In genomic region chr11:98785214-98785613, GRCm38 (mm10) we compare ENCODE assay signal across 8 mouse cellular contexts. TPM values are rescaled to one million over a fixed set of nuclear protein-coding genes. Genes with fewer than 3 reads are reported as not detected.
A peak's percentile ranks its signal among the peaks of the same experiment; 100 is the strongest.
DNase-seq lines count a peak whose midpoint lies in the region; ATAC-seq lines count a peak whose summit lies in the region.

No protein-coding gene starts in this region.

- no peaks in the 10 kb centered on the region for H3K9me3 ChIP-seq in megakaryocyte, embryonic 14.5 days
- no peaks in the 10 kb centered on the region for H3K9me3 ChIP-seq in forebrain, embryonic 16.5 days (ENCODE audit: control insufficient read depth, low read length)
- H3K9me3 ChIP-seq in hindbrain, embryonic 16.5 days (ENCODE audit: control insufficient read depth, low read length): no peaks in the 10 kb centered on the region

- WGBS in forebrain, embryonic 16.5 days: 65% methylated on average over 10 of the region's 10 CpGs
- WGBS in hindbrain, embryonic 16.5 days: 65% methylated on average over 10 of the region's 10 CpGs

- no peak for ATAC-seq in megakaryocyte, adult 5-6 weeks (ENCODE audit: poor library complexity, severe bottlenecking)
- no peak for ATAC-seq in forebrain, embryonic 16.5 days
- no peak for ATAC-seq in hindbrain, embryonic 16.5 days

- peak overlapping the region; percentile 53 for H3K4me3 ChIP-seq in megakaryocyte, embryonic 14.5 days (replicated peaks)
- H3K4me3 ChIP-seq in forebrain, embryonic 16.5 days (replicated peaks; ENCODE audit: low read length): no peak overlapping the region
- no peak overlapping the region for H3K4me3 ChIP-seq in hindbrain, embryonic 16.5 days (ENCODE audit: low read length)

- no peaks in the 10 kb centered on the region for H3K27me3 ChIP-seq in megakaryocyte, embryonic 14.5 days (replicated peaks)
- H3K27me3 ChIP-seq in forebrain, embryonic 16.5 days (replicated peaks; ENCODE audit: control insufficient read depth, insufficient read depth, low read length): no peaks in the 10 kb centered on the region
- no peaks in the 10 kb centered on the region for H3K27me3 ChIP-seq in hindbrain, embryonic 16.5 days (replicated peaks; ENCODE audit: control insufficient read depth, insufficient read depth, low read length)

- DNase-seq in lung, postnatal 36 days: peak; percentile 37
- no peak for DNase-seq in layer of hippocampus, adult 9-10 months (ENCODE audit: low spot score)
- no peak for DNase-seq in urinary bladder, postnatal 25 days (ENCODE audit: low spot score)
- DNase-seq in ovary, postnatal 14 days (ENCODE audit: low spot score): no peak

- no peak overlapping the region for H3K9ac ChIP-seq in forebrain, embryonic 16.5 days (replicated peaks; ENCODE audit: low read depth, low read length)
- peak overlapping the region; percentile 4; the same call in 1 of the 2 replicates for H3K9ac ChIP-seq in hindbrain, embryonic 16.5 days (ENCODE audit: low read depth, low read length)

- no peak overlapping the region for H3K4me2 ChIP-seq in forebrain, embryonic 16.5 days (ENCODE audit: low read length)
- no peak overlapping the region for H3K4me2 ChIP-seq in hindbrain, embryonic 16.5 days (ENCODE audit: low read length)

- H3K27ac ChIP-seq in forebrain, embryonic 16.5 days (ENCODE audit: low read length): peak overlapping the region; percentile 1; the same call in 1 of the 2 replicates
- H3K27ac ChIP-seq in hindbrain, embryonic 16.5 days (ENCODE audit: low read depth, low read length): peak overlapping the region; percentile 19

- peaks cover 89% of the 10 kb centered on the region for H3K4me1 ChIP-seq in megakaryocyte, embryonic 14.5 days
- peaks cover 68% of the 10 kb centered on the region for H3K4me1 ChIP-seq in forebrain, embryonic 16.5 days (replicated peaks; ENCODE audit: control insufficient read depth, insufficient read depth, low read length)
- peaks cover 36% of the 10 kb centered on the region for H3K4me1 ChIP-seq in hindbrain, embryonic 16.5 days (ENCODE audit: control insufficient read depth, insufficient read depth, low read depth, low read length)

- H3K36me3 ChIP-seq in megakaryocyte, embryonic 14.5 days (replicated peaks; ENCODE audit: low read length): no peaks in the 10 kb centered on the region
- H3K36me3 ChIP-seq in forebrain, embryonic 16.5 days (ENCODE audit: control insufficient read depth, insufficient read depth): no peaks in the 10 kb centered on the region
- no peaks in the 10 kb centered on the region for H3K36me3 ChIP-seq in hindbrain, embryonic 16.5 days (ENCODE audit: control insufficient read depth, insufficient read depth, low read length)

RNA-seq across cellular contexts. Expression of gene Nr1d1, which starts 10.1 kb away (rescaled TPM):
- polyA plus RNA-seq in megakaryocyte, embryonic 14.5 days (2012; ENCODE audit: insufficient read depth, low replicate concordance): 5.6 and 22.1 TPM in 2 replicates
- total RNA-seq in megakaryocyte, adult 5-6 weeks (2015): 0.11 and 0.25 TPM in 2 replicates
- total RNA-seq in megakaryocyte, adult 5-6 weeks (2017): 0.12 and 0.37 TPM in 2 replicates
- 3.8 and 4.0 TPM in 2 replicates for polyA plus RNA-seq in forebrain, embryonic 16.5 days (2015; fragmentation: Nextera tagmentation; extraction: Ambion mirVana)
- 4.9 and 5.6 TPM in 2 replicates for polyA plus RNA-seq in hindbrain, embryonic 16.5 days (2015; fragmentation: Nextera tagmentation; extraction: Ambion mirVana)

RNA-seq across cellular contexts. Expression of gene Msl1, which starts 10.1 kb away (rescaled TPM):
- 30.0 and 46.8 TPM in 2 replicates for polyA plus RNA-seq in megakaryocyte, embryonic 14.5 days (2012; ENCODE audit: insufficient read depth, low replicate concordance)
- 73.7 and 74.9 TPM in 2 replicates for total RNA-seq in megakaryocyte, adult 5-6 weeks (2015)
- 111 and 119 TPM in 2 replicates for total RNA-seq in megakaryocyte, adult 5-6 weeks (2017)
- polyA plus RNA-seq in forebrain, embryonic 16.5 days (2015; fragmentation: Nextera tagmentation; extraction: Ambion mirVana): 27.7 and 32.0 TPM in 2 replicates
- 28.2 and 28.6 TPM in 2 replicates for polyA plus RNA-seq in hindbrain, embryonic 16.5 days (2015; fragmentation: Nextera tagmentation; extraction: Ambion mirVana)

RNA-seq across cellular contexts. Expression of gene Casc3, which starts 19.5 kb away (rescaled TPM):
- polyA plus RNA-seq in megakaryocyte, embryonic 14.5 days (2012; ENCODE audit: insufficient read depth, low replicate concordance): 10.6 and 13.2 TPM in 2 replicates
- total RNA-seq in megakaryocyte, adult 5-6 weeks (2015): 35.6 and 39.9 TPM in 2 replicates
- 32.1 and 33.2 TPM in 2 replicates for total RNA-seq in megakaryocyte, adult 5-6 weeks (2017)
- polyA plus RNA-seq in forebrain, embryonic 16.5 days (2015; fragmentation: Nextera tagmentation; extraction: Ambion mirVana): 52.5 and 54.6 TPM in 2 replicates
- polyA plus RNA-seq in hindbrain, embryonic 16.5 days (2015; fragmentation: Nextera tagmentation; extraction: Ambion mirVana): 41.7 and 49.2 TPM in 2 replicates

RNA-seq across cellular contexts. Expression of gene Thra, which starts 44.8 kb away (rescaled TPM):
- polyA plus RNA-seq in megakaryocyte, embryonic 14.5 days (2012; ENCODE audit: insufficient read depth, low replicate concordance): 37.6 and 38.9 TPM in 2 replicates
- 10.0 and 11.6 TPM in 2 replicates for total RNA-seq in megakaryocyte, adult 5-6 weeks (2015)
- total RNA-seq in megakaryocyte, adult 5-6 weeks (2017): 8.0 and 9.0 TPM in 2 replicates
- 177 and 182 TPM in 2 replicates for polyA plus RNA-seq in forebrain, embryonic 16.5 days (2015; fragmentation: Nextera tagmentation; extraction: Ambion mirVana)
- 127 and 144 TPM in 2 replicates for polyA plus RNA-seq in hindbrain, embryonic 16.5 days (2015; fragmentation: Nextera tagmentation; extraction: Ambion mirVana)

RNA-seq across cellular contexts. Expression of gene Rapgefl1, which starts 51.4 kb away (rescaled TPM):
- 0.29 TPM in 1 of 2 replicates, not detected in the other for polyA plus RNA-seq in megakaryocyte, embryonic 14.5 days (2012; ENCODE audit: insufficient read depth, low replicate concordance)
- total RNA-seq in megakaryocyte, adult 5-6 weeks (2015): 0.25 and 0.49 TPM in 2 replicates
- total RNA-seq in megakaryocyte, adult 5-6 weeks (2017): 0.51 TPM in 1 of 2 replicates, not detected in the other
- 4.5 and 7.3 TPM in 2 replicates for polyA plus RNA-seq in forebrain, embryonic 16.5 days (2015; fragmentation: Nextera tagmentation; extraction: Ambion mirVana)
- 11.6 and 13.0 TPM in 2 replicates for polyA plus RNA-seq in hindbrain, embryonic 16.5 days (2015; fragmentation: Nextera tagmentation; extraction: Ambion mirVana)
